Mouse (Mus musculus): Measurements from ENCODE around the gene Bsph2. TPM values are rescaled to one million over a fixed set of nuclear protein-coding genes. Genes with fewer than 3 reads are reported as not detected.

Bsph2 gene
- total RNA-seq (2021) = not detected
- long read RNA-seq, experiment 1 = 0 reads
- long read RNA-seq, experiment 2 = 0 reads

DNA sequence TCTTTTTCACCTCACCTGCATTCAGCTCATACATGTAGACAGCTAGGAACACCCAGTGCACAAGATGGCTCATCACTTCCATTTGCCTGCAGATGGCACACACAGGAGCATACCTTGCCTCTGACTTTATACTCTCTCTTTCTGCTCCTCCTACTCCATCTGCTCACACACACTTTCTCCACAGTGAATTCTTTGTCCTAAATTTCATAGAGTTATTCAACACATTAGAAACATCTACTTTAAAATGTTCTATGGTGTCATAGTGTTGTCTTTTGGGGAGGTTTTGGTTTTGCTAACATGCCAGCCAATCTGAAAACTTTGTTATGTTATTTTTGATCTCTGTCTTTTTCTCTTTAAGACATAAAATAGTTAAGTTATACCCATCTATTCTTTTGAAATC, at the start of gene Bsph2:
TSS of gene Bsph2 (minus strand) at position 101 of the 400 bp plus-strand sequence.
- intact Hi-C loops (cut with DNase I; ENCODE audit: low total_unique reads) = no loop called here
- no peak for DNase-seq

DNA sequence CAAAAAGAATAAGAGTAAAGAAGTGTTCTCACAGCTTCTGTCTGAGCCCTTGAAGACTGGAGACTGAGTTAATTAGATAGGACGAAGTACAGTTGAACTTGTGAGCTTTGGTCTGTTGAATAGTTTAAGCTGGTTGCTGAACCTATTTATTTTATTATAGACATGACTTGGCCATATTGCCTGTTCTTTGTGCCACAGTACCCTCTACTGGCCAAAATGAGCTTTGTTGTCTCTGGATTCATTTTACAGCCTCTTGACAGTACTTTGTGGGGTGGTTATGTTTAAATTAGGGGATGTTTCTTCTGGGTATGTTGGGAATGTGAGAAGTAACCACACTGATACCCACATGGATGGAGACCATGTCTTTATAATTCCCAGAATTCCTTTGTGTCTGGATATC, 59.3 kb downstream of the Bsph2 start:
- no peak for DNase-seq
- intact Hi-C loops (cut with DNase I; ENCODE audit: low total_unique reads) = loop anchor here (5.0 kb wide), 1 partner anchor 224 kb away; no protein-coding TSS in a partner anchor

Other genes starting within 250 kb of the Bsph2 start
- under 1 TPM in 1 of 2 experiments, not detected in 1; 0.08 TPM for gene Pla2g4c, start 246.4 kb downstream of the Bsph2 start, total RNA-seq (2021)
- not detected for gene Cabp5, start 172.9 kb downstream of the Bsph2 start, total RNA-seq (2021)
- not detected for gene Bsph1, start 120.2 kb downstream of the Bsph2 start, total RNA-seq (2021)
- not detected for gene Sult2a5, start 52.9 kb upstream of the Bsph2 start, total RNA-seq (2021)
- gene Sult2a2, start 162.4 kb upstream of the Bsph2 start, total RNA-seq (2021) = not detected